Mouse (Mus musculus): ENCODE measurements around the gene Catsperg2. TPM values are rescaled to one million over a fixed set of nuclear protein-coding genes. Genes with fewer than 3 reads are reported as not detected.

Catsperg2 gene
- total RNA-seq, 2 experiments from 2014 or later: not detected

GRCm38 (mm10) chr7:29681868-29682267 is 45.0 kb downstream of the Catsperg2 start:
- Histone ChIP-seq H3K27ac (no peak overlapping the region), H3K4me3 (no peak overlapping the region)
- peak; percentile 26; the same call in 1 of the 2 replicates for TF ChIP-seq CTCF (IDR thresholded peaks at IDR 0.05)
- intact Hi-C loops (cut with DNase I): no loop called here
- no peak for DNase-seq

Small RNA genes lying within 50 kb of the gene (microRNA-seq; reads per million reads assigned to microRNA genes)
- 2.2 reads per million for gene Mir1964

Other genes starting within 250 kb of the Catsperg2 start
- gene Sipa1l3, start 208.4 kb downstream of the Catsperg2 start, total RNA-seq (2021): 1 to 10 TPM; 7.0 to 9.2 TPM
- 1 to 10 TPM; 6.2 to 8.8 TPM for gene Zfp84, start 41.5 kb upstream of the Catsperg2 start, total RNA-seq (2021)
- 1 to 10 TPM; 1.8 to 2.6 TPM for gene Zfp30, start 57.0 kb upstream of the Catsperg2 start, total RNA-seq (2021)
- 10 to 100 TPM in 1 of 2 experiments, 1 to 10 TPM in 1; 10.0 to 10.6 TPM for gene Zfp790, start 89.1 kb upstream of the Catsperg2 start, total RNA-seq (2021)
- 1 to 10 TPM; 2.7 to 2.8 TPM for gene Zfp940, start 126.6 kb upstream of the Catsperg2 start, total RNA-seq (2021)
- gene Zfp420, start 132.9 kb upstream of the Catsperg2 start, total RNA-seq (2021): 1 to 10 TPM; 2.8 to 4.3 TPM
- gene Zfp27, start 179.5 kb upstream of the Catsperg2 start, total RNA-seq (2021): 1 to 10 TPM; 8.6 to 8.8 TPM
- gene Zfp383, start 181.2 kb upstream of the Catsperg2 start, total RNA-seq (2021): 1 to 10 TPM; 5.5 to 8.0 TPM
- 1 to 10 TPM; 5.7 to 6.6 TPM for gene Zfp74, start 227.1 kb upstream of the Catsperg2 start, total RNA-seq (2021)

All from gastrocnemius, adult 2 months (tissue).